Mouse (Mus musculus) G1E (cell line): ENCODE data around the gene Egfl6.

Source experiments
- CTCF ChIP-seq: IDR thresholded peaks from 2 replicates; pipeline ENCODE4 v1.5.1; 2012; ENCODE audit warnings: low read depth, low read length, inconsistent platforms, mixed read lengths
- GATA1 ChIP-seq: IDR thresholded peaks from 2 replicates; pipeline ENCODE4 v1.6.1; 2012; ENCODE audit warnings: borderline replicate concordance, low read length, inconsistent platforms, mixed read lengths
- GATA2 ChIP-seq: IDR thresholded peaks from 2 replicates; pipeline ENCODE4 v1.6.1; 2012; ENCODE audit warnings: low read depth, low read length, inconsistent platforms, borderline replicate concordance
- POLR2AphosphoS5 ChIP-seq: IDR thresholded peaks from 2 replicates; pipeline ENCODE4 v1.6.1; 2012; ENCODE audit warnings: low read depth, low read length, inconsistent platforms; ENCODE audit not compliant: insufficient replicate concordance
- TAL1 ChIP-seq: conservative IDR thresholded peaks from 2 replicates; pipeline ENCODE4 v1.6.1; 2012; ENCODE audit warnings: low read depth, low read length, inconsistent platforms, mixed read lengths

DNA sequence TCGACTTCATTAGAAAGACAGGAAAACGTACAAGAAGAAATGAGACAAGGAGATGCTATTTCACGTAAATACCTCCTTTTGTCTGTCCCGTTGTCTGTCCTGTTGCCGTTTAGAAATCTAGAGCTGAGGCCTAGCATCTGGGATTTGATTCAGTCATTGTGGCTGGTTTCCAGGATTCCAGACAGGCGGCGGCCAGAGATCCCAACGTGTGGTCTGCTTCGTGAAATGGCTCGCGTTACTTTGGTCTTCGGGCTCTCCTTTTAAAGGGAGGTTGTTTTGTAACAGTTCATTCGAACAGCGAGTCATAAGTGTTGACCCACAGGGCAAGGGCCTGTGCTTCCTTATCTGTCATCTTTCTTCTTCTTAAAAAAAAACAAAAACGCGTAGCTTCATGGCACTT lies 67.2 kb downstream of the Egfl6 start, which contains the start of gene Tceanc:
- no peak for TF ChIP-seq CTCF
- no peak for TF ChIP-seq GATA1
- TF ChIP-seq POLR2AphosphoS5: no peak
- no peak for TF ChIP-seq GATA2
- TF ChIP-seq TAL1: no peak
